Mouse (Mus musculus) ES-Bruce4 (cell line): ENCODE measurements around the gene Prkg1.
A peak's percentile ranks its signal among the peaks of the same experiment; 100 is the strongest.

ENCODE experiments used
- CTCF ChIP-seq: IDR thresholded peaks from one replicate; pipeline ENCODE4 v1.8.1; 2011; ENCODE audit warnings: low read depth, low read length
- EP300 ChIP-seq: IDR thresholded peaks from 2 replicates; pipeline ENCODE4 v1.6.1; 2011; ENCODE audit warnings: low read depth, low read length; ENCODE audit not compliant: insufficient read depth

GRCm38 (mm10) chr19:30664269-30664668 is 1100.6 kb downstream of the Prkg1 start:
- TF ChIP-seq EP300 (no peak), CTCF (peak; percentile 75)
